ENCODE assay signal across 10 mouse cellular contexts in the genomic region with DNA sequence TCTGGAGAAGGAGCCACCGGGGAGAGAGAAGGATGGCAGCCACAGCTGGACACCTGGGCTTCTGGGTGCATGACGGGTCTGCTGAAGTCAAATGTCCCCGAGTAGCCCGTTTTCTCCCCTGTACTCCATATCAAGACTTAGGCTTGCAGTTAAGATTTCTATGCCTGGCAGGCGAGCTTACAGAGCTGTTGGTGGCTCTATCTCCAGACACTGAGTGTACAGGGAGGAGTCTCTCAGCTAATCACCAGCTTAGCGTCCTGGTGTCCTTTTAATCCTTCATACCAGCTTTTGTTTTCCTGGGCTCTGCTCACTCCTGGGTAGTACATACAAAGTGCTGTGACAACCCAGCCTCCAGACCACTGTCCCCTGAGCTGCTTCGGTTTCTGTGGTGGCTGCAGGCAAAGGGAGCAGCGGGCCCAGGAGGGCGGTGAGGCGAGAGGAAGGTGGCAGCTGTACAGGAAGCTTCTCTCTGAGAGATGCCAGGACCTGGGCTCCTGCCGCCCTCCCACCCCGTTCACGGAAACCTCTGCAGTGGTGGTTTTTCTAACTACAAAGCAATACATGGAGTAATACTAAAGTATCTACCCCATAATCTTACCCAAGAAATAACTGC.
DNase-seq lines count a peak whose midpoint lies in the region; ATAC-seq and TF ChIP-seq lines count a peak whose summit lies in the region.
"Had no signal": no experiment of that assay in that cellular context is flagged by ENCODE, and none has a peak within 500 bp of the region (broad histone marks: within the 10 kb centered on the region; RNA-seq: fewer than 3 reads in every experiment).

No protein-coding gene starts in this region.

- peaks cover 9% of the 10 kb centered on the region for H3K36me3 ChIP-seq in midbrain, embryonic 13.5 days
- H3K36me3 ChIP-seq in midbrain, postnatal 0 days (ENCODE audit: insufficient read depth, low read length): peaks cover 21% of the 10 kb centered on the region; the same call in 1 of the 2 replicates
- no peaks in the 10 kb centered on the region for H3K36me3 ChIP-seq in liver, embryonic 14.5 days (replicated peaks; ENCODE audit: control insufficient read depth, insufficient read depth, low read depth)

- 40% methylated on average over 13 of the region's 13 CpGs for WGBS in midbrain, embryonic 13.5 days
- 44% methylated on average over 13 of the region's 13 CpGs for WGBS in midbrain, postnatal 0 days
- WGBS in liver, embryonic 14.5 days (ENCODE audit: insufficient replicate concordance): 53% methylated on average over 13 of the region's 13 CpGs

- H3K9me3 ChIP-seq in midbrain, embryonic 13.5 days: no peaks in the 10 kb centered on the region
- no peaks in the 10 kb centered on the region for H3K9me3 ChIP-seq in midbrain, postnatal 0 days (ENCODE audit: low read length)
- H3K9me3 ChIP-seq in liver, embryonic 14.5 days (ENCODE audit: control insufficient read depth, low read length): no peaks in the 10 kb centered on the region

- H3K27ac ChIP-seq in midbrain, embryonic 13.5 days: peak overlapping the region; percentile 25; the same call in 1 of the 2 replicates
- no peak overlapping the region for H3K27ac ChIP-seq in midbrain, postnatal 0 days (ENCODE audit: low read depth, low read length)
- no peak overlapping the region for H3K27ac ChIP-seq in liver, embryonic 14.5 days

- no peak for ATAC-seq in midbrain, embryonic 13.5 days
- no peak for ATAC-seq in midbrain, postnatal 0 days (ENCODE audit: low FRiP score)
- ATAC-seq in liver, embryonic 14.5 days (ENCODE audit: insufficient read depth): peak; percentile 48; the same call in 1 of the 2 replicates
- ATAC-seq: Patski had no signal

- no peak for TF ChIP-seq CTCF in midbrain, postnatal 0 days (IDR thresholded peaks at IDR 0.05)
- no peak for TF ChIP-seq CTCF in liver, embryonic 14.5 days (IDR thresholded peaks at IDR 0.05; ENCODE audit: low read depth)

- H3K27me3 ChIP-seq in midbrain, embryonic 13.5 days: no peaks in the 10 kb centered on the region
- H3K27me3 ChIP-seq in midbrain, postnatal 0 days (ENCODE audit: insufficient read depth, low read length): no peaks in the 10 kb centered on the region
- H3K27me3 ChIP-seq in liver, embryonic 14.5 days (ENCODE audit: control insufficient read depth, insufficient read depth, low read length): no peaks in the 10 kb centered on the region
- H3K27me3 ChIP-seq: Patski had no signal

- intact Hi-C loops in heart, postnatal 36 days (cut with DNase I): no loop called here
- intact Hi-C loops in left cerebral cortex, postnatal 36 days (cut with DNase I): no loop called here

- TF ChIP-seq EP300 in liver, embryonic 14.5 days (IDR thresholded peaks at IDR 0.05; ENCODE audit: low read depth): peak; percentile 34; the same call in 1 of the 2 replicates

- H3K4me1 ChIP-seq in midbrain, embryonic 13.5 days (replicated peaks): peaks cover 15% of the 10 kb centered on the region
- no peaks in the 10 kb centered on the region for H3K4me1 ChIP-seq in midbrain, postnatal 0 days (ENCODE audit: insufficient read depth, low read length)
- no peaks in the 10 kb centered on the region; a peak in 1 of 4 replicates for H3K4me1 ChIP-seq in liver, embryonic 14.5 days (replicated peaks; ENCODE audit: control insufficient read depth in 2 of 2, insufficient read depth in 2 of 2, low read length in 1 of 2)

- no peak overlapping the region for H3K9ac ChIP-seq in midbrain, embryonic 13.5 days (replicated peaks)
- no peak overlapping the region for H3K9ac ChIP-seq in midbrain, postnatal 0 days (replicated peaks; ENCODE audit: low read length, poor library complexity, severe bottlenecking)
- no peak overlapping the region for H3K9ac ChIP-seq in liver, embryonic 14.5 days (replicated peaks)

- no peak overlapping the region for H3K4me3 ChIP-seq in midbrain, embryonic 13.5 days (replicated peaks)
- H3K4me3 ChIP-seq in midbrain, postnatal 0 days (ENCODE audit: low read depth, low read length): no peak overlapping the region
- H3K4me3 ChIP-seq in liver, embryonic 14.5 days (ENCODE audit: insufficient read depth in 1 of 2, low read depth in 2 of 2, low read length in 2 of 2): no peak overlapping the region

- DNase-seq in heart, adult 11 months: peak; percentile 67
- no peak for DNase-seq in heart, postnatal 36 days
- no peak for DNase-seq in midbrain, postnatal 0 days (ENCODE audit: low spot score)
- no peak for DNase-seq in liver, embryonic 14.5 days (ENCODE audit: low read depth in 3 of 3, low spot score in 3 of 3)
- DNase-seq in thymus, postnatal 36 days: peak; percentile 34 to 43
- no peak for DNase-seq in kidney, adult 9 months
- DNase-seq in left cerebral cortex, postnatal 36 days (ENCODE audit: low spot score in 2 of 2): no peak
- DNase-seq: kidney, adult 11 months had no signal

- no peak overlapping the region for H3K4me2 ChIP-seq in midbrain, embryonic 13.5 days (replicated peaks)
- H3K4me2 ChIP-seq in midbrain, postnatal 0 days (ENCODE audit: low read depth, low read length, poor library complexity, severe bottlenecking): no peak overlapping the region
- no peak overlapping the region for H3K4me2 ChIP-seq in liver, embryonic 14.5 days (ENCODE audit: low read depth)

Comparison
In these comparisons a context has a peak if more than half of its experiments do, and no peak if none do; other contexts are left out.
1. DNase-seq: peak in heart, adult 11 months (single experiment) and thymus, postnatal 36 days (2 of 2); none in heart, postnatal 36 days (0 of 2), midbrain, postnatal 0 days (single experiment), liver, embryonic 14.5 days (0 of 3), kidney, adult 9 months (single experiment) and left cerebral cortex, postnatal 36 days (0 of 2).